Mouse (Mus musculus): ENCODE data around the gene Ccno. TPM values are rescaled to one million over a fixed set of nuclear protein-coding genes. Genes with fewer than 3 reads are reported as not detected.

Ccno gene
- polyA plus RNA-seq, 1 experiment: 7.6 TPM

DNA sequence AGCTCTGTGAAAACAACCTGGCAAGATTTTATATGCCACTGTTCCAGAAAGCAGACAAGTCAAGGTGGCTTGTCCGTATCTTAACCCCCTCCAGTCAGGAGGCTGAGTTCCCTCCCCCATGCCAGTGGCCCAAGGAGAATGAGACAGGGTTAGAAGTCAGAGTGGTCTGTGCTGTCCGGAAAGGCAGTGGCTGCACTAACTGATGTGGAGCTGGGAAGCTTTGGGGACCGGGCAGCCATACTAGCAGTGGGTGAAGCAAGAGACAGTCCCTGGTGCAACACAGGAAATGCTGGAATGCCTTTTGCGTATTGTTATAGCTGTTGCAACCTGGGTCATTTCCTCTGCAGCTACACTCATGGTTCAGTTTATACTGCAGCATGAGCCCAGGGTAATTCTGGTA lies 2.7 kb downstream of the Ccno start:
- TF ChIP-seq CEBPB (IDR thresholded peaks at IDR 0.05; ENCODE audit: low read depth) (no peak), USF1 (IDR thresholded peaks at IDR 0.05; ENCODE audit: low read depth) (no peak), MYOD1 (IDR thresholded peaks at IDR 0.05; ENCODE audit: control insufficient read depth, insufficient read length, low read depth) (no peak), CTCF (IDR thresholded peaks at IDR 0.05; ENCODE audit: control insufficient read depth, insufficient read depth, insufficient read length) (no peak), MYOG (IDR thresholded peaks at IDR 0.05; ENCODE audit: control insufficient read depth, extremely low read depth, insufficient read length) (no peak), MAX (IDR thresholded peaks at IDR 0.05) (no peak), FOSL1 (IDR thresholded peaks at IDR 0.05; ENCODE audit: insufficient read depth, low read length, poor library complexity, severe bottlenecking) (no peak)
- H3K27me3 ChIP-seq (ENCODE audit: control insufficient read depth, insufficient read depth, insufficient read length): peaks cover 15% of the 10 kb centered on the region

DNA sequence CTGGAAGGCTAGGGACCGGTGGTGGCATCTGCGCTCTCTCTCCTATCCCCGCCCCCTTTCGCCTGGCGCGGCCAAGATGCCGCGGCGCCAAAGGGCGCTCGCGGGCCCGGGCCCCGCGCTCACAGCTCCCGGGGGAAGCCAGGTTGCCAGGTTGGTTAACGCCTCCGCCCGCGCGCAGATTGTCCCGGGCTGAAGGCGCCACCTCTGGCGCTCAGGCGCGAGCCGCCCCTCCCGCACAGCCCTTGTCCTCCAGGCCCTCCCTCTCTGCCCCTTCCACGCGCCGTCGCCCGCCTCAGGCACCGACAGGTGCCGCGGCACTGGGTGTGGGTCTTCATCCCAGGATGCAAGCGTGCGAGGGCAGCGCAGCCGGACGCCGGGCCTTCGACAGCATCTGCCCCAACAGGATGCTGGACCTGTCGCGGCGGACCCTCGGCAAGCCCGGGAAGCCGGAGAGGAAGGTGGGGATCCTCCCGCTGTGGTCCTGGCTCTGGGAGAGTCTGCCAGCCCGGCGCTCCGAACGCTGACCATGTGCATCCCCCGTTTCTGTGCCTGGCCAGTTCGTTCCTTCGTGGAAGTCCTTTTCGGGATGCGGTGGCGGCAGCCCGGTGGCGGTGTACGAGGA lies 6.0 kb downstream of the Ccno start, which contains the start of gene Mcidas:
Mcidas (plus strand) TSS at position 315 of the 622 bp plus-strand sequence.
- no peaks in the 10 kb centered on the region for H3K36me3 ChIP-seq (ENCODE audit: control insufficient read depth, insufficient read depth)
- H3ac ChIP-seq (ENCODE audit: control insufficient read depth, insufficient read length, low read depth): no peak within 1 kb of the TSS
- H3K79me2 ChIP-seq (ENCODE audit: control insufficient read depth, insufficient read depth): no peaks in the 10 kb centered on the region
- peaks cover 15% of the 10 kb centered on the region for H3K27me3 ChIP-seq (ENCODE audit: control insufficient read depth, insufficient read depth, insufficient read length)
- no peak within 1 kb of the TSS for H3K4me3 ChIP-seq (ENCODE audit: insufficient read depth, poor library complexity, severe bottlenecking)
- no peaks in the 10 kb centered on the region for H3K79me3 ChIP-seq (ENCODE audit: low read depth)
- TF ChIP-seq MYOD1 (IDR thresholded peaks at IDR 0.05; ENCODE audit: control insufficient read depth, insufficient read length, low read depth): no peak
- no peak for TF ChIP-seq CTCF (IDR thresholded peaks at IDR 0.05; ENCODE audit: control insufficient read depth, insufficient read depth, insufficient read length)
- TF ChIP-seq CEBPB (IDR thresholded peaks at IDR 0.05; ENCODE audit: low read depth): no peak

More for the DNA sequence above, 2.7 kb downstream of the Ccno start:
- H3ac ChIP-seq (ENCODE audit: control insufficient read depth, insufficient read length, low read depth): no peak overlapping the region
- H3K4me3 ChIP-seq (ENCODE audit: insufficient read depth, poor library complexity, severe bottlenecking): no peak overlapping the region
- no peaks in the 10 kb centered on the region for H3K79me2 ChIP-seq (ENCODE audit: control insufficient read depth, insufficient read depth)
- H3K36me3 ChIP-seq (ENCODE audit: control insufficient read depth, insufficient read depth): no peaks in the 10 kb centered on the region
- H3K79me3 ChIP-seq (ENCODE audit: low read depth): no peaks in the 10 kb centered on the region

DNA sequence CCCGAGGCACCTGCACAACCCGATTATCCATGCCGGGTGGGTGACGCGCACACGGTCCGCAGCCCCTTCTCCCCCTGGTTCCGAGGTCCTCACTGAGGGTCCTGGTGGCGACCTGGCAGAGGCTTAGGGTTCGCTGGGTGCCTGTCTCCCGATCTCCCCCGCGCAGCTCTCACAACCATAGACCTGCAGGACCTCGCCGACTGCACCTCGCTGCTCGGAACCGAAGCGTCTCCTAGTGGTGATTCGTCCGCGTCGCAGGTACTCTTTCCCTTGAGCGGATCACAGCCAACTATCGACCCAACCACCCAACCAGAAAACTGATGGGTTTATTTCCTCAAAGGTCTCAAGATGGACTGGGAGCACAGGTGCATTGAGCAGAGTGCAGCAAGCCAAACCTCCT lies 6.6 kb downstream of the Ccno start:
- peaks cover 15% of the 10 kb centered on the region for H3K27me3 ChIP-seq (ENCODE audit: control insufficient read depth, insufficient read depth, insufficient read length)
- H3K36me3 ChIP-seq (ENCODE audit: control insufficient read depth, insufficient read depth): no peaks in the 10 kb centered on the region
- H3K79me3 ChIP-seq (ENCODE audit: low read depth): no peaks in the 10 kb centered on the region
- H3ac ChIP-seq (ENCODE audit: control insufficient read depth, insufficient read length, low read depth): no peak overlapping the region
- no peaks in the 10 kb centered on the region for H3K79me2 ChIP-seq (ENCODE audit: control insufficient read depth, insufficient read depth)
- H3K4me3 ChIP-seq (ENCODE audit: insufficient read depth, poor library complexity, severe bottlenecking): no peak overlapping the region
- TF ChIP-seq CTCF (IDR thresholded peaks at IDR 0.05; ENCODE audit: control insufficient read depth, insufficient read depth, insufficient read length) (peak; percentile 55), FOSL1 (IDR thresholded peaks at IDR 0.05; ENCODE audit: insufficient read depth, low read length, poor library complexity, severe bottlenecking) (no peak), USF1 (IDR thresholded peaks at IDR 0.05; ENCODE audit: low read depth) (no peak)

DNA sequence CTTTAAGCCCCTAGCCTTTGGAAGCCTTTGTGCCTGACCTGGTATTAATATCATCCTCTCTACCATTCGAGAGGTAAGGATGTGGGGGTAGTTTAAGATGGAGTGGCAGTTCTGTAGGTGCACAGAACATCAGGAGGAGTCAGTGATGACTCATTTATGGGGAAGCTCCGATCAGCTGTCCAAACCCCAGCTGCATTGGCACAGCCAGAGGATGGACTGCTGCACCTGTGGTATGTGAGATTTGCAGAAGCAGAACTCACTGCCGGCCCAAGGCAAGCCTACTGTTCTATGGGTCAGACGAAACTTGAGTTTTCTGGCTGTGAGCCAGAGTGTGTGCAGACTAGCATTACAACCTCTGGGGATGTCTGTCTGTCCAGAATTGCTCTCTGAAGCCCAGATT lies 8.8 kb downstream of the Ccno start:
- Histone ChIP-seq H3K4me3 (ENCODE audit: insufficient read depth, poor library complexity, severe bottlenecking) (no peak overlapping the region), H3K27me3 (ENCODE audit: control insufficient read depth, insufficient read depth, insufficient read length) (peaks cover 15% of the 10 kb centered on the region), H3K79me2 (ENCODE audit: control insufficient read depth, insufficient read depth) (no peaks in the 10 kb centered on the region), H3ac (ENCODE audit: control insufficient read depth, insufficient read length, low read depth) (no peak overlapping the region), H3K79me3 (ENCODE audit: low read depth) (no peaks in the 10 kb centered on the region), H3K36me3 (ENCODE audit: control insufficient read depth, insufficient read depth) (no peaks in the 10 kb centered on the region)
- TF ChIP-seq CEBPB (IDR thresholded peaks at IDR 0.05; ENCODE audit: low read depth) (no peak), USF1 (IDR thresholded peaks at IDR 0.05; ENCODE audit: low read depth) (no peak), MAX (IDR thresholded peaks at IDR 0.05) (no peak), MYOD1 (IDR thresholded peaks at IDR 0.05; ENCODE audit: control insufficient read depth, insufficient read length, low read depth) (peak; percentile 66)

DNA sequence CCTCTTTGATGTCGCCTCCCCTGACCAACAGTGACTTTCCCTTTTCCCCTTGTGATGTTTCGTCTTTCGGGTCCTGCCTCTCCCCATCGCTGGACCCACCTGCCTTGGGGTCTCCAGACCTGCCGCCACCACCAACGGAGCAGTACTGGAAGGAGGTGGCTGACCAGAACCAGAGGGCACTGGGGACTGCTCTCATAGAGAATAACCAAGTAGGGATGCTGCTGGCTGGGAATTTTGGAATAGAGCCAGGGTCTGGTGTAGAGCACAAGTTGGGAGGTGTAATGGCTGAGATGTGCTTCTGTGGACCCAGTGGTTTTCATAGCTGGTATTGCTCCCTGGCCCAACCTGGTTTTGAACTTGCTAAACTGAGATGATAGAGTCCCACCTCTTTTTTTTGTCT lies 9.8 kb downstream of the Ccno start:
- Histone ChIP-seq H3K79me3 (ENCODE audit: low read depth) (no peaks in the 10 kb centered on the region), H3ac (ENCODE audit: control insufficient read depth, insufficient read length, low read depth) (no peak overlapping the region), H3K79me2 (ENCODE audit: control insufficient read depth, insufficient read depth) (no peaks in the 10 kb centered on the region), H3K4me3 (ENCODE audit: insufficient read depth, poor library complexity, severe bottlenecking) (no peak overlapping the region), H3K27me3 (ENCODE audit: control insufficient read depth, insufficient read depth, insufficient read length) (peaks cover 15% of the 10 kb centered on the region), H3K36me3 (ENCODE audit: control insufficient read depth, insufficient read depth) (no peaks in the 10 kb centered on the region)
- TF ChIP-seq USF1 (IDR thresholded peaks at IDR 0.05; ENCODE audit: low read depth) (no peak), FOSL1 (IDR thresholded peaks at IDR 0.05; ENCODE audit: insufficient read depth, low read length, poor library complexity, severe bottlenecking) (no peak), CEBPB (IDR thresholded peaks at IDR 0.05; ENCODE audit: low read depth) (no peak), MYOG (IDR thresholded peaks at IDR 0.05; ENCODE audit: control insufficient read depth, extremely low read depth, insufficient read length) (no peak), MAX (IDR thresholded peaks at IDR 0.05) (no peak), CTCF (IDR thresholded peaks at IDR 0.05; ENCODE audit: control insufficient read depth, insufficient read depth, insufficient read length) (no peak), MYOD1 (IDR thresholded peaks at IDR 0.05; ENCODE audit: control insufficient read depth, insufficient read length, low read depth) (no peak)

DNA sequence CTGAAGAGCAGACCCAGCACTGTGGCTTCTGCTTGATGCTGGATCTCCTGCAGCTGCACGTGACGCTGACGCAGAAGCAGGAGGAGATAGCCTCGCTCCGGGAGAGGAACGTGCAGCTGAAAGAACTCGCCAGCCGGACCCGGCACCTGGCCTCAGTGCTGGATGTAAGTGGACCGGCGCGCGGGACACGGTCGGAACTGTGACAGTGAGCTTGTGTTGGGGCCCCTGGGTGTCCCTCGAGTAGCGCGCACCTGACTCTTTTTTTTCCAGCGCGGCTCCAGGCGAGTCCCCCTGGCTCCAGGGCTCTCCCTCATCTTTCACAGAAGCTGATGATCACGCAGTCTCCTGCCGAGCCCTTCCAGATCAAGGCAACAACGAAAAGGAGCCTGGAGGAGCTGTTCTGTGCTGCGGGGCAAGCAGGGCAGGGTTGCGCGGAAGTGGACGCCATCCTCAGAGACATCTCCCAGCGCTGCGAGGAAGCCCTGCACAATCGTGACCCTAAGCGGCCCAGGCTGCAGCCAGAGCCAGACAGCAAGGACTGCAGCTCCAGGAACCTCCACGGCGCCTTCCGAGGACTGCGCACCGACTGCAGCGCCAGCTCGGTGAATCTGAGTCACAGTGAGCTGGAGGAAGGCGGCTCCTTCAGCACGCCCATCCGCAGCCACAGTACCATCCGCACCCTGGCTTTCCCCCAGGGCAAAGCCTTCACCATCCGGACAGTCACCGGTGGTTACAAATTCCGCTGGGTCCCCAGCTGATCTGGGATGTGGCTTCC lies 11.0 kb downstream of the Ccno start:
- Histone ChIP-seq H3ac (ENCODE audit: control insufficient read depth, insufficient read length, low read depth) (peak overlapping the region; percentile 77), H3K79me3 (ENCODE audit: low read depth) (no peaks in the 10 kb centered on the region), H3K27me3 (ENCODE audit: control insufficient read depth, insufficient read depth, insufficient read length) (peaks cover 12% of the 10 kb centered on the region), H3K4me3 (ENCODE audit: insufficient read depth, poor library complexity, severe bottlenecking) (peak overlapping the region; percentile 14), H3K36me3 (ENCODE audit: control insufficient read depth, insufficient read depth) (no peaks in the 10 kb centered on the region), H3K79me2 (ENCODE audit: control insufficient read depth, insufficient read depth) (no peaks in the 10 kb centered on the region)
- TF ChIP-seq FOSL1 (IDR thresholded peaks at IDR 0.05; ENCODE audit: insufficient read depth, low read length, poor library complexity, severe bottlenecking): peak; percentile 27
- peak; percentile 64 for TF ChIP-seq MAX (IDR thresholded peaks at IDR 0.05)
- no peak for TF ChIP-seq MYOD1 (IDR thresholded peaks at IDR 0.05; ENCODE audit: control insufficient read depth, insufficient read length, low read depth)
- TF ChIP-seq CEBPB (IDR thresholded peaks at IDR 0.05; ENCODE audit: low read depth): no peak
- TF ChIP-seq USF1 (IDR thresholded peaks at IDR 0.05; ENCODE audit: low read depth): peak; percentile 86
- no peak for TF ChIP-seq MYOG (IDR thresholded peaks at IDR 0.05; ENCODE audit: control insufficient read depth, extremely low read depth, insufficient read length)
- TF ChIP-seq CTCF (IDR thresholded peaks at IDR 0.05; ENCODE audit: control insufficient read depth, insufficient read depth, insufficient read length): no peak

All from C2C12 (cell line).